Mouse (Mus musculus) lung, adult 2 months (tissue): ENCODE measurements at regions not wholly inside any gene's neighbourhood (a gene's known extent, or its start where the extent isn't known, plus 50 kb on each side); places are given as distances from the start of the nearest gene placed in this dataset.

Source experiments
- DNase-seq: peaks from one replicate; pipeline ENCODE4 v3.0.0; 2022
- H3K4me1 ChIP-seq: fragments of 200-500 bp; 2 replicates; pipeline ENCODE4 v1.6.1; 2011; ENCODE audit warnings: low read length; ENCODE audit not compliant: control insufficient read depth, insufficient read depth
- H3K4me3 ChIP-seq: fragments of 200-500 bp; replicated peaks from 2 replicates; pipeline ENCODE3; 2011; ENCODE audit warnings: low read depth, mild to moderate bottlenecking, control low read depth, low read length; ENCODE audit errors: extremely low read depth
- CTCF ChIP-seq: fragments of 200-500 bp; IDR thresholded peaks from 2 replicates; pipeline ENCODE4 v1.5.1; 2011; ENCODE audit warnings: mild to moderate bottlenecking, low read length, control low read depth; ENCODE audit not compliant: insufficient read depth
- POLR2A ChIP-seq: fragments of 200-500 bp; IDR thresholded peaks from 2 replicates; pipeline ENCODE4 v1.6.1; 2011; ENCODE audit warnings: low read depth, mild to moderate bottlenecking, control low read depth, low read length, borderline replicate concordance; ENCODE audit errors: extremely low read depth
- WGBS: fragments of 180-500 bp; shearing (Covaris S2); methylation state at CpG from one replicate; pipeline ENCODE4 v1.1.7; 2018; 5-methylcytosine and 5-hydroxymethylcytosine counted together

DNA sequence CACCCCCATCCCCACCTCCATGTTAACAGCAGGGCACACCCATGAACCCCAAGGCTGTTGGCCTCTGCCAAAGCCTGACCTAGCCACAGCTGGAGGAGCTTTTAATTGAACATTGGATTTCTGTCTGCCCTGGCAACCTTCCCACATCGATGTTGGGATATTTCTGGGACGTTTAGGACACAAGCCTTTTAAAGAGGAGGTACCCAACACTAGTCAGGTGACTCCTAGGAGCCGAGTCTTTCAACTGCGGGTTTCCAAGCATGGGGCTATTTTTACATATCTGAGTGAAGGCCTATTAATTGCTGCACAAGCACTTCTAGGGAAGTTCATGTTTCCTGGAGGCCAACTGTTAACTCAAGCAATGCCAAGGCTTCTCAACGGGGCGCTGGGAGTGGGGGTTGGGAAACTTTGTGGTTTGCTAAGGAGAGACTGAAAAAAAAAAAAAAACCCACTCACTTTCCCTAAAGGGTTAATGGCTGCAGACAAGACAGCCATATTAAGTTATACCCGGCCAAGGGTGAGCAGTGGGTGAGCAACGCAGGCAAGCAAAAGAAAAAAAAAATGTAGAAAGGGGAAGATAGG is 213.3 kb downstream of the Bcl2l11 start:
- no peak for DNase-seq
- Histone ChIP-seq H3K4me3 (no peak overlapping the region), H3K4me1 (peaks cover 15% of the 10 kb centered on the region)
- 11% methylated on average over 8 of the region's 8 CpGs for WGBS
- TF ChIP-seq CTCF = no peak
- TF ChIP-seq POLR2A = no peak

DNA sequence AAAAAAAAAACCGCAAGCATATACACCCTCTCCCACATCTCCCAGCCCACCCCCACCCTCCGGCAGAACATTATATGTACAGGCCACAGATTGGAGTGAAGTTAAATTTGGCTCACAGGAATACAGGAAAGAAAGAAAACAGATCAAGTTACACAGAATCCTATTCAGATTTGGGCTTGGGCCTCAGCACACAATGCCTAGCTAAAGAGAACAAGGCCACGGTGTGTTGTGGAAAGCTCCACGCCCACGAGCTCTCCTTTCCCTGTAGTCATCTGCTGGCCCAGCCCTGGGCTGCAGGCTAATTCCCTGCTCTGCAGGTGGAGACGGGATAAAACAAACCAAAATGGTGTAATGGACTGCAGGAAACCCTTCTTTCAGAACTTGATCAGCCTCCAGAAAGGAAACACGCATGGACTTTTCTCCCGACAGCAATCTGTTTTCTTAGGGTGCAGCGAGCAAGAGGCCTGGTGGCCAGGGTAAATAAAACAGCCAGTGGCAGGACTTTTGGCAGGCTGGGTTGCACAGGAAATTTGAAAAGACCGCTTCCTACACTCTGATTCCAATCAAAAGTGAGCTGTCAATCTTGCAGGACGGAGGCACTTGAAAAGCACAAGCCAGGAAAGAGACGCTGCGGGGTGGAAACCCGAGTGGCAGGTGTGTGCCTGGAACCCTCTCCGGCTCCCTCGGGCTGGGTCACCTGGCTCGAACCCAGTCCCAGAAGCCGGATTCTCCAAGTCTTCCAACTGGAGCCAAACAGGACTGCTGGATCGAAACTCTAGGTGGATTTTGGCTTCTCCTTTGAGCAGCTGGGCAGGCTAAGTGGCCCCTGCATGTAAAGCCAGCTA is 214.0 kb downstream of the Bcl2l11 start:
- H3K4me3 ChIP-seq = no peak overlapping the region
- no peak for DNase-seq

GRCm38 (mm10) chr2:128340631-128341240 is 214.9 kb downstream of the Bcl2l11 start:
- WGBS = 96% methylated on average over 5 of the region's 5 CpGs
- H3K4me1 ChIP-seq = peaks cover 15% of the 10 kb centered on the region
- no peak overlapping the region for H3K4me3 ChIP-seq
- DNase-seq = no peak
- TF ChIP-seq CTCF (no peak), POLR2A (no peak)

More for the DNA sequence above, 214.0 kb downstream of the Bcl2l11 start:
- TF ChIP-seq CTCF (no peak), POLR2A (no peak)
- peaks cover 15% of the 10 kb centered on the region for H3K4me1 ChIP-seq
- 27% methylated on average over 19 of the region's 19 CpGs for WGBS

GRCm38 (mm10) chr2:128342212-128342611 is 216.4 kb downstream of the Bcl2l11 start:
- no peak for DNase-seq
- Histone ChIP-seq H3K4me3 (no peak overlapping the region), H3K4me1 (peaks cover 15% of the 10 kb centered on the region)
- TF ChIP-seq POLR2A = no peak
- no peak for TF ChIP-seq CTCF
- WGBS = 78% methylated on average over 9 of the region's 9 CpGs

GRCm38 (mm10) chr2:128345557-128345956 is 219.7 kb downstream of the Bcl2l11 start:
- WGBS = 65% methylated on average over 11 of the region's 11 CpGs

GRCm38 (mm10) chr2:128348556-128348955 is 222.7 kb downstream of the Bcl2l11 start:
- 76% methylated on average over 2 of the region's 2 CpGs for WGBS
- Histone ChIP-seq H3K4me3 (no peak overlapping the region), H3K4me1 (no peaks in the 10 kb centered on the region)
- TF ChIP-seq POLR2A = no peak
- 0 out of 2 replicates have a peak, but pooled peaks have one; percentile 9 for TF ChIP-seq CTCF
- no peak for DNase-seq

More at GRCm38 (mm10) chr2:128345557-128345956, 219.7 kb downstream of the Bcl2l11 start:
- H3K4me3 ChIP-seq = no peak overlapping the region
- TF ChIP-seq CTCF = no peak
- no peak for TF ChIP-seq POLR2A
- peaks cover 2% of the 10 kb centered on the region; the same call in 1 of the 2 replicates for H3K4me1 ChIP-seq
- no peak for DNase-seq

- H3K4me1 ChIP-seq = no peaks in the 10 kb centered on the region
- DNase-seq = no peak
- H3K4me3 ChIP-seq = no peak overlapping the region
- no peak for TF ChIP-seq POLR2A
- TF ChIP-seq CTCF = no peak
- 91% methylated on average over 16 of the region's 16 CpGs for WGBS
Measured at GRCm38 (mm10) chr2:128351405-128351804, 225.6 kb downstream of the Bcl2l11 start.

DNA sequence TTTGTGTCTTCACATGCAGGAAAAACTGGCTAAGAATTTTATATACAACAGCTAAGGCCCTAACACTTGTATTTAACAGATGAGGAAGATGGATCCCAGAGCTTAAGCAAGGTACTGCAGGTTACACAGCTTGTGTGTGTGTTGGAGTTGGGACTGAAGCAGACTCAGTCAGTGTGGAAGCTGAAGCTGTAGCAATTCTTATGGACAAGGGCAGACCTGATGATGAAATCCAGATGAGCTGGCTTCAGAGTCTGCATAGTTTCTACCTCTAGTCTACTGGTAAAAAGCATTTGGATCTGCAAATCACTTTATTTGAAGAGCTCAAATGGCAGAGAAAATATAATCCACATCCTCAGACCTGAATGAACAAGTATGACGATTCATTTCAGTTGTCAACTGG is 226.7 kb downstream of the Bcl2l11 start:
- Histone ChIP-seq H3K4me3 (no peak overlapping the region), H3K4me1 (no peaks in the 10 kb centered on the region)
- no peak for DNase-seq
- WGBS = 93% methylated on average over 1 of the region's 1 CpGs
- TF ChIP-seq CTCF = no peak
- TF ChIP-seq POLR2A = no peak

DNA sequence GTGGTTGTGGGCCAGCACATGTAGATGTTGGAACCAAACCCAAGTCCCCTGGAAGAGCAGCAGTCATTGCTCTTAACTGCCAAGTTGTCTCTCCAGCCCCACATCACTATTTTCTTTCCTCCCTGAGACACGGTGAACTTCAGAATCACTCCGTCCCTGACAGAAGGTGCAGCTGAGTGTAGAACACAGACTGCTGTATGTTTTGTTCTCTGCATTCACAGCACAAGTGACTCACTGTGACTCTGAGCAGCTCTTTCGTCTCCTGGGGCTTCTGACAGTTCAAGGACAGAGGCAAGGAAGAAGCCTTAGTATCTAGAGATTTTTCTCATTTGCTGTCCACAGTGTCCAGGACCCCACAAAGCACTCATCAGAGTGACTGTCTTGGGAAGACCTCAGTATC is 227.6 kb downstream of the Bcl2l11 start:
- WGBS = 86% methylated on average over 3 of the region's 3 CpGs
- no peak for TF ChIP-seq CTCF
- no peak for TF ChIP-seq POLR2A
- no peak for DNase-seq
- H3K4me3 ChIP-seq = no peak overlapping the region
- no peaks in the 10 kb centered on the region for H3K4me1 ChIP-seq
